Mouse (Mus musculus) erythroblast, embryonic 14.5 days (primary cell): ENCODE data around the gene Krt76.

Experiments used
- GATA1 ChIP-seq: IDR thresholded peaks from 2 replicates; pipeline ENCODE4 v1.6.1; 2012; ENCODE audit warnings: low read length, inconsistent platforms, mixed read lengths
- TAL1 ChIP-seq: IDR thresholded peaks from 3 replicates; pipeline ENCODE4 v1.6.1; 2012; ENCODE audit warnings: low read length, inconsistent platforms, mixed read lengths

DNA sequence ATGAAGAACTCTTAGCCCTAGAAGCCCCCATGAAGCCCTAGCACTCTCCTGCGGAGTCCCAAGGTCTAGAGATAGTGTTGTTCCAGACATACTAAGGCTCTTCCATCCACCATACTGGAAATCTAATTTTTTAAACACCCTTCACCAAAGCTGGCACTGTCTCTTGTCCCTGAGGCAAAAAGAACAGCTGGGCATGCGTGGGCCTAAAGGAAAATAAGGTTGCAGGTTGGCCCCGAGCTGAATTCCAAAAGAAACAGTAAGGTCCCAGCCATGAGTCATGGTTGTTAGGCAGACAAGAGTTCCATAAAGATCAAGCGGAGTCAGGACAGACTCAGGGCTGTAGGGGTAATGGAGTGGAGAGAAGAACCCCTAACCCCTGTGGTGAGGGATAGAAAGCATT lies 19.5 kb downstream of the Krt76 start:
- TF ChIP-seq GATA1: no peak
- no peak for TF ChIP-seq TAL1
